Mouse (Mus musculus) embryonic facial prominence, embryonic 12.5 days (tissue): ENCODE measurements around the gene Lss. TPM values are rescaled to one million over a fixed set of nuclear protein-coding genes. Genes with fewer than 3 reads are reported as not detected.
A peak's percentile ranks its signal among the peaks of the same experiment; 100 is the strongest.

Source experiments
- ATAC-seq: fragments of 200-750 bp; cut with Nextera tagmentation; 2 replicates; pipeline ENCODE4 v1.8.0; 2017; ENCODE audit not compliant: insufficient number of reproducible peaks, insufficient read depth, low FRiP score, low TSS enrichment
- H3K27ac ChIP-seq: fragments of 300-500 bp; sonication (generic); 2 replicates; pipeline ENCODE4 v1.5.1; 2016; ENCODE audit warnings: mild to moderate bottlenecking
- H3K27me3 ChIP-seq: fragments of 300-500 bp; sonication (generic); 2 replicates; pipeline ENCODE4 v1.6.1; 2016; ENCODE audit warnings: mild to moderate bottlenecking, moderate library complexity
- H3K36me3 ChIP-seq: fragments of 300-500 bp; sonication (generic); 2 replicates; pipeline ENCODE4 v1.6.1; 2016; ENCODE audit warnings: mild to moderate bottlenecking
- H3K4me1 ChIP-seq: fragments of 300-500 bp; sonication (generic); 2 replicates; pipeline ENCODE4 v1.6.1; 2016
- H3K4me2 ChIP-seq: fragments of 300-500 bp; sonication (generic); replicated peaks from 2 replicates; pipeline ENCODE4 v1.6.1; 2016; ENCODE audit warnings: mild to moderate bottlenecking, moderate library complexity
- H3K4me3 ChIP-seq: fragments of 300-500 bp; sonication (generic); 2 replicates; pipeline ENCODE4 v1.5.1; 2016; ENCODE audit warnings: mild to moderate bottlenecking
- H3K9ac ChIP-seq: fragments of 300-500 bp; sonication (generic); 2 replicates; pipeline ENCODE4 v1.6.1; 2016; ENCODE audit warnings: mild to moderate bottlenecking, moderate library complexity
- H3K9me3 ChIP-seq: fragments of 300-500 bp; sonication (generic); 2 replicates; pipeline ENCODE4 v1.6.1; 2016; ENCODE audit warnings: mild to moderate bottlenecking, moderate library complexity
- WGBS: fragments of 180-500 bp; shearing (Covaris S2); methylation state at CpG from one replicate; pipeline ENCODE4 v1.1.7; 2016; 5-methylcytosine and 5-hydroxymethylcytosine counted together
- polyA plus RNA-seq: library from polyadenylated mRNA; unstranded; fragments of >200 nt; fragmentation: Nextera tagmentation; extraction: Ambion mirVana; gene quantifications from 2 replicates; pipeline ENCODE4 v1.2.1, GENCODE M21; 2016

Lss gene
- polyA plus RNA-seq, 1 experiment from 2014 or later, result 38.6 TPM

- Histone ChIP-seq H3K9me3 (no peaks in the 10 kb centered on the region), H3K27ac (no peak overlapping the region), H3K36me3 (no peaks in the 10 kb centered on the region), H3K9ac (no peak overlapping the region), H3K4me1 (no peaks in the 10 kb centered on the region), H3K4me2 (no peak overlapping the region), H3K4me3 (no peak overlapping the region), H3K27me3 (no peaks in the 10 kb centered on the region)
- WGBS, result 90% methylated on average over 22 of the region's 22 CpGs
- no peak for ATAC-seq
Observed at GRCm38 (mm10) chr10:76569996-76570685, 38.8 kb downstream of the Lss start.

GRCm38 (mm10) chr10:76571070-76571469, 39.7 kb downstream of the Lss start:
- Histone ChIP-seq H3K4me3 (no peak overlapping the region), H3K27me3 (no peaks in the 10 kb centered on the region), H3K9me3 (no peaks in the 10 kb centered on the region), H3K27ac (no peak overlapping the region), H3K36me3 (no peaks in the 10 kb centered on the region), H3K4me1 (no peaks in the 10 kb centered on the region), H3K4me2 (no peak overlapping the region), H3K9ac (no peak overlapping the region)
- ATAC-seq, result no peak
- 68% methylated on average over 2 of the region's 2 CpGs for WGBS

GRCm38 (mm10) chr10:76572151-76572550, 40.8 kb downstream of the Lss start:
- no peaks in the 10 kb centered on the region for H3K27me3 ChIP-seq
- H3K9me3 ChIP-seq, result no peaks in the 10 kb centered on the region
- no peak for ATAC-seq
- H3K9ac ChIP-seq, result no peak overlapping the region
- H3K36me3 ChIP-seq, result no peaks in the 10 kb centered on the region
- no peak overlapping the region for H3K4me2 ChIP-seq
- WGBS, result 73% methylated on average over 3 of the region's 3 CpGs
- H3K4me1 ChIP-seq, result no peaks in the 10 kb centered on the region
- H3K4me3 ChIP-seq, result no peak overlapping the region
- no peak overlapping the region for H3K27ac ChIP-seq

GRCm38 (mm10) chr10:76575374-76575773, 44.0 kb downstream of the Lss start, which contains the start of gene Ftcd:
Ftcd (plus strand) TSS chr10:76575648.
- H3K4me2 ChIP-seq, result no peak within 1 kb of the TSS
- H3K4me3 ChIP-seq, result no peak within 1 kb of the TSS
- H3K9ac ChIP-seq, result no peak within 1 kb of the TSS
- H3K27me3 ChIP-seq, result no peaks in the 10 kb centered on the region
- no peak for ATAC-seq
- H3K4me1 ChIP-seq, result no peaks in the 10 kb centered on the region
- no peaks in the 10 kb centered on the region for H3K36me3 ChIP-seq
- 88% methylated on average over 3 of the region's 3 CpGs for WGBS
- H3K9me3 ChIP-seq, result no peaks in the 10 kb centered on the region
- no peak within 1 kb of the TSS for H3K27ac ChIP-seq

GRCm38 (mm10) chr10:76576920-76577319, 45.5 kb downstream of the Lss start:
- no peak overlapping the region for H3K9ac ChIP-seq
- WGBS, result 70% methylated on average over 7 of the region's 7 CpGs
- no peaks in the 10 kb centered on the region for H3K36me3 ChIP-seq
- no peaks in the 10 kb centered on the region for H3K27me3 ChIP-seq
- no peak for ATAC-seq
- H3K4me2 ChIP-seq, result no peak overlapping the region
- no peaks in the 10 kb centered on the region for H3K9me3 ChIP-seq
- H3K4me1 ChIP-seq, result no peaks in the 10 kb centered on the region
- no peak overlapping the region for H3K27ac ChIP-seq
- H3K4me3 ChIP-seq, result no peak overlapping the region

GRCm38 (mm10) chr10:76584138-76584537, 52.8 kb downstream of the Lss start:
- Histone ChIP-seq H3K4me1 (no peaks in the 10 kb centered on the region), H3K27ac (no peak overlapping the region), H3K27me3 (peaks cover 9% of the 10 kb centered on the region), H3K4me2 (peak overlapping the region; percentile 38), H3K4me3 (peak overlapping the region; percentile 25), H3K36me3 (no peaks in the 10 kb centered on the region), H3K9me3 (no peaks in the 10 kb centered on the region), H3K9ac (no peak overlapping the region)
- 10% methylated on average over 10 of the region's 10 CpGs for WGBS
- no peak; the same call in 1 of the 2 replicates for ATAC-seq

- WGBS, result 56% methylated on average over 1 of the region's 1 CpGs
- no peak overlapping the region for H3K9ac ChIP-seq
- no peak for ATAC-seq
Observed at GRCm38 (mm10) chr10:76586190-76586589, 54.8 kb downstream of the Lss start.

GRCm38 (mm10) chr10:76590197-76590596, 58.8 kb downstream of the Lss start:
- no peak overlapping the region for H3K4me3 ChIP-seq
- H3K4me2 ChIP-seq, result no peak overlapping the region
- 83% methylated on average over 11 of the region's 11 CpGs for WGBS
- no peaks in the 10 kb centered on the region for H3K4me1 ChIP-seq
- H3K27me3 ChIP-seq, result no peaks in the 10 kb centered on the region
- no peak for ATAC-seq
- H3K27ac ChIP-seq, result no peak overlapping the region
- no peak overlapping the region for H3K9ac ChIP-seq
- H3K36me3 ChIP-seq, result no peaks in the 10 kb centered on the region
- H3K9me3 ChIP-seq, result no peaks in the 10 kb centered on the region

More at GRCm38 (mm10) chr10:76586190-76586589, 54.8 kb downstream of the Lss start:
- no peak overlapping the region for H3K4me3 ChIP-seq
- H3K36me3 ChIP-seq, result no peaks in the 10 kb centered on the region
- no peaks in the 10 kb centered on the region for H3K9me3 ChIP-seq
- no peaks in the 10 kb centered on the region for H3K4me1 ChIP-seq
- H3K27ac ChIP-seq, result no peak overlapping the region
- peaks cover 9% of the 10 kb centered on the region for H3K27me3 ChIP-seq
- no peak overlapping the region for H3K4me2 ChIP-seq

- H3K4me1 ChIP-seq, result no peaks in the 10 kb centered on the region
- no peaks in the 10 kb centered on the region for H3K9me3 ChIP-seq
- H3K4me2 ChIP-seq, result no peak overlapping the region
- H3K27me3 ChIP-seq, result no peaks in the 10 kb centered on the region
- no peak overlapping the region for H3K9ac ChIP-seq
- H3K27ac ChIP-seq, result no peak overlapping the region
- no peaks in the 10 kb centered on the region for H3K36me3 ChIP-seq
- no peak for ATAC-seq
- no peak overlapping the region for H3K4me3 ChIP-seq
- WGBS, result 92% methylated on average over 31 of the region's 31 CpGs
Observed at GRCm38 (mm10) chr10:76596338-76596737, 65.0 kb downstream of the Lss start.

GRCm38 (mm10) chr10:76602690-76603089, 71.3 kb downstream of the Lss start:
- ATAC-seq, result no peak
- H3K4me2 ChIP-seq, result no peak overlapping the region
- no peaks in the 10 kb centered on the region for H3K9me3 ChIP-seq
- no peak overlapping the region for H3K27ac ChIP-seq
- no peaks in the 10 kb centered on the region for H3K27me3 ChIP-seq
- H3K4me1 ChIP-seq, result no peaks in the 10 kb centered on the region
- H3K4me3 ChIP-seq, result no peak overlapping the region
- H3K36me3 ChIP-seq, result peaks cover 62% of the 10 kb centered on the region
- 86% methylated on average over 3 of the region's 3 CpGs for WGBS
- H3K9ac ChIP-seq, result no peak overlapping the region
